Mouse (Mus musculus) myocyte (in vitro differentiated cells): ENCODE results near the gene Wdr38.

Experiments used
- CEBPB ChIP-seq: IDR thresholded peaks from 2 replicates; pipeline ENCODE4 v1.6.1; 2011; ENCODE audit warnings: mild to moderate bottlenecking, moderate library complexity; ENCODE audit not compliant: poor library complexity, insufficient read depth, severe bottlenecking
- E2F4 ChIP-seq: IDR thresholded peaks from one replicate; pipeline ENCODE4 v1.6.1; 2011; ENCODE audit warnings: mild to moderate bottlenecking, control low read depth, moderate library complexity; ENCODE audit not compliant: insufficient read depth
- MAX ChIP-seq: IDR thresholded peaks from one replicate; pipeline ENCODE4 v1.6.1; 2011; ENCODE audit warnings: low read depth, mild to moderate bottlenecking, control low read depth
- MYOD1 ChIP-seq, 3 experiments: IDR thresholded peaks; one replicate each; pipeline ENCODE4 v1.6.1; 2011; ENCODE audit warnings: control low read depth in 2 of 3, low read depth in 2 of 3, mild to moderate bottlenecking in 2 of 3, moderate library complexity in 1 of 3; ENCODE audit not compliant: insufficient read length in 2 of 3, control insufficient read depth in 1 of 3
- MYOG ChIP-seq, 3 experiments: IDR thresholded peaks; one replicate each; pipeline ENCODE4 v1.6.1; 2011; ENCODE audit warnings: control low read depth in 2 of 3, low read depth in 2 of 3, mild to moderate bottlenecking in 2 of 3; ENCODE audit not compliant: insufficient read length in 2 of 3, control insufficient read depth in 1 of 3, insufficient read depth in 1 of 3
- POLR2A ChIP-seq: IDR thresholded peaks from one replicate; pipeline ENCODE4 v1.6.1; 2011; ENCODE audit warnings: low read depth, mild to moderate bottlenecking, control low read depth, moderate library complexity; ENCODE audit not compliant: insufficient read length
- POLR2AphosphoS2 ChIP-seq: IDR thresholded peaks from one replicate; pipeline ENCODE4 v1.6.1; 2011; ENCODE audit warnings: low read depth, control low read depth; ENCODE audit not compliant: insufficient read length
- SRF ChIP-seq: IDR thresholded peaks from one replicate; pipeline ENCODE4 v1.6.1; 2011; ENCODE audit warnings: low read depth; ENCODE audit not compliant: control insufficient read depth, insufficient read length
- TCF12 ChIP-seq: IDR thresholded peaks from one replicate; pipeline ENCODE4 v1.6.1; 2011; ENCODE audit warnings: mild to moderate bottlenecking, control low read depth; ENCODE audit not compliant: poor library complexity, insufficient read depth, severe bottlenecking
- USF1 ChIP-seq: IDR thresholded peaks from one replicate; pipeline ENCODE4 v1.6.1; 2011; ENCODE audit warnings: low read depth, mild to moderate bottlenecking, control low read depth, moderate library complexity

DNA sequence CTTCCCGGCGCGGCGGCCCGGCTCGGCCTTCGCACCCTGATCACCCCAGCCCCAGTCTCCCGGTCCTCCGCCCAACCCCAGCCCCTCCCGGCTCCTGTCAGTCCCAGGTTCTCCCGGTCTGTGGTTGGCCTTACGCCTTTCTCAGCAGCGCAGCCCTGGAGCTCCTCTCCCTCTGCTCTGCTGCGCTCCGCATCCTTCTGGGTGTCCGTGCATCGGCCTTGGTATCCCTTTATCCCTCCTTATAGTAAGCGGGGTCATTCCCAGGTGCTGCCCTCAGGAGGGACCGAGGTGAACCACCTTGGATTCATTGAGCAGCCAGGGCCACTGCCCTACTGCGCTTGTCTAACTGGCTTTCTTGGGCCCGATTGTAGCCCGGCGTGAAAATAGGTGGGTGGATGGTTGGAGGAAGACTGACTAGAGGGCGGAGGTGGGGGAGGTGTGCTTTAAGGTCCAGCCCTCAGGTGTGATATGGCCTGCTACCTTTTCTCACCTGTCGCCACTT, 11.1 kb downstream of the Wdr38 start:
- no peak for TF ChIP-seq POLR2A
- no peak for TF ChIP-seq MYOG (IDR thresholded peaks at IDR 0.05; ENCODE audit: control insufficient read depth in 1 of 3, insufficient read depth in 1 of 3, insufficient read length in 2 of 3, low read depth in 2 of 3)
- TF ChIP-seq POLR2AphosphoS2, result peak; percentile 21
- TF ChIP-seq MAX, result no peak
- no peak for TF ChIP-seq MYOD1 (IDR thresholded peaks at IDR 0.05; ENCODE audit: control insufficient read depth in 1 of 3, insufficient read length in 2 of 3, low read depth in 2 of 3)
- no peak for TF ChIP-seq TCF12
- no peak for TF ChIP-seq CEBPB
- no peak for TF ChIP-seq E2F4
- no peak for TF ChIP-seq SRF
- no peak for TF ChIP-seq USF1
